Mouse (Mus musculus) A20 (cell line): ENCODE results near the gene Ddx18.

Source experiments
- DNase-seq: peaks from one replicate; pipeline ENCODE4 v3.0.0-alpha.2; 2011; ENCODE audit warnings: low read depth, low spot score

Gene Ddx18

GRCm38 (mm10) chr1:121567521-121568489 lies at the start of gene Ddx18:
Ddx18 (minus strand) TSS chr1:121567989.
- peak; percentile 97 for DNase-seq

GRCm38 (mm10) chr1:121608000-121608399 lies 40.2 kb upstream of the Ddx18 start:
- DNase-seq = no peak

GRCm38 (mm10) chr1:121605118-121605517 lies 37.3 kb upstream of the Ddx18 start:
- no peak for DNase-seq

DNA sequence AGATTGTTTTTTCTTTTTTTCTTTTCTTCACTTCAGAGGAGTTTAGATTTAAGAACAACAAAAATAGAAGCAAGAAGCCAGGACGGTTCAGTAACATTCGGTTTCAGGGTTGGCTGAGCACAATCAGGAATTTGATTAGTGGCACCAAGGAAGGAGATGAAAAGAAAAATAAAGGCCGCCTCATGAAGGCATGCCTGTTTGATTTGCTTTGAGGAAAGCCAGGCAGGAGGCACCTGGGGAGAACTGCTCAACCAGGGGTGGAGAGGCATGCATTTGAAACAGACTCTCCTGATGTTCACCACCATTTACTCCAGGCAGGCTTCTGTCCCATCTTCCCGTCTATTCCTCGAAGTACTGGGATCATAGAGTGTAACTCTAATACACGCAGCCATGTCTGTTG lies 34.1 kb upstream of the Ddx18 start:
- no peak for DNase-seq

DNA sequence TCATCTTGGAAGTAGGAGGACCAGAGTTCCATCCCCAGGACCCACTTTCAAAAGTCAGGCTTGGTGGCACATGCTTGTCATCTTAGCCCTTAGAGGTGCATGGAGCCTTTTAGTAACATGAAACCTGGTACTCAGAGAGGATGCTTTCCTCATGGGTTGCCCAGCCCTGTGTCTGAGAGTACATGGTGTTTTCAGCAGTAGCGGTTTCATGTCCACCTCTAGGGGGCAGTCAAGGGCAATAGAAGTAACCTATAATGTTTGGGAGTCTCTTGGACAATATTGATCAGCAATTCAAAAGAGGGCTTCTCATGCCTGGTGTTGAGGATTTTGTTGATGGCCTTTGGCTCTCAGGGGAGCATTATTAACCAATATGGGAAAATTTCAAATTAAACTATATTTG lies 33.3 kb upstream of the Ddx18 start:
- peak; percentile 59 for DNase-seq

- DNase-seq = no peak
These were observed 30.6 kb upstream of the Ddx18 start for GRCm38 (mm10) chr1:121598421-121598820.

DNA sequence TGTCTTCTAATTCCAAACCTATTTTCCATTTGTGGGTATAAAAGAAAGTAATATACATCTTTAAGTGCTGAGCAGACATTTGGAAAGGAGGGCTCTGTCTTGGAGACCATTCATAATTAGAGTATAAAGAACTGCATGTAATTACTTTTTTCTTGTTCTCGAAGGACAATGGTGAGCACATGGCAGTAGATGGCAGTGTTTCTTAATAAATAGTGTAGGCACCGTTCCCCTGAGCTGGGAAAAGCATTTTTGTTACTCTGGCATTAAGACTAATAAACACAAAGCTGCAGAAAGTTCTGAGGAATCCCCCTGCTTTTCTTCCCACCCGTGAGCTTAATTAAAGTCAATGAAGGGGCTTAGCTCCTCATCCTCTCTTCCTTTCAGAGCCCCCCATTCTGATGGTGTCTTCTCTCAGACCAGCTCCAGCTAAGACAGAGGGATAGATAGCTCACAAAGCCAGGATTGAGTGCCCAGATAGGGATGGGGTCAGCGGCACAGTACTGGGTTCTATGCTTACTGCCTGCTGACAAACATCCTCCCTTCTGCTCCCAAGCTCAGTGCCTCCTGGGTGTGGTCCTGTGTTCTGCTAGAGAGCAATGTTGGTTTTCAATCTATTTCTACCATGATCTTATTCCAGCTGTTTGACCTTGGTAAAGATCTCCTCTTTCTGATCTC lies 29.3 kb upstream of the Ddx18 start:
- DNase-seq = peak; percentile 14

DNA sequence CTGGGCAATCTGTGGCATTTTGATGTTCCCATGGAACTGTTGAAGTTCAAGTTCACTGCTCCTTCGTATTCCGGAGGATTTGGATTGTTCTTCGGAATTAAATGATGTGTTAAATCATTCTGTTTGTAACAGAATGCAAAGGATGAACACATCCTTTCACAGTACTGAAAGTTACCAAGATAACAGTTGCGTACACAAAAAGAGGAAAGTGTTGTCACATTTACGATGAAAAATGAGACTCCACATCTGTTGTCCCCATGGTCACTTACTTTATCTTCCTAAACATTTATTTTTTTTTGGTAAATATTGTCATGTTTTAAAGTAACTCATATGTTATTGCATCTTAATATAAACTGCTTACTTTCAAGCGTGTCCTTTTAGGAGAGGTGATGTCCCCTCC lies 17.0 kb upstream of the Ddx18 start:
- DNase-seq = no peak

DNA sequence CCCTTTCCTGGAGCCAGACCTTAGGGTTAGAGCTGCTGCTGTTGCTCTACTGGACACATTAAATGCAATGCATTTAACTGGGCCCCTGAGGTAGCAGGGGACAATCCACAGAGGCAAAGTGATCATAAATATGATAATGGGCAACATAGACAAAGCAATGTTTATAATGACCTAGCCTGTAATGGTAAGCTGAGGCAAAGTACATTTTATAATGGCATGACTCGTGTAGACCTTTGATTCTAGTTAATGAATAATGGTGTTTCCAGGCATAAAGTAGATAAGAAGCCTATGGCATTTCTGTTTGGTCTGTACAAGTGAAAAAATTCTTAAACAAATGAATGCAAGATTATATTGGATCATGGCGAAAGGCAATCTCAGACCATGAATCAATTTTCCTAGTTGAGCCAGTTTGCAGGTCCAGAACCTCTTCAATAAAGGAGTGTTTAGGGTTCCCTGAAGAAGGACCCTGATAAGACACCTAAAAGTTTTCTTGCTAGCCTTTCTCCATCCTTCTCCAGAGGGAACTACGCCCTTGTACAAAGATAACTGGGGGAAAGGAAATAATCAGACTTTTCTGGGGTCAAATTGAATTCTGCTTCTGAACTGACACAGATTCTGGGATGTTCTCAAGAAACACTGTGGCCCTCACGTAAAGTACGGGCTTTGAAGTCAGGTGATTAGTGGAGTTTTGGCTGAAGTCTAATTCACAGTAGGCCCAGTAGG lies 13.5 kb upstream of the Ddx18 start:
- no peak for DNase-seq

DNA sequence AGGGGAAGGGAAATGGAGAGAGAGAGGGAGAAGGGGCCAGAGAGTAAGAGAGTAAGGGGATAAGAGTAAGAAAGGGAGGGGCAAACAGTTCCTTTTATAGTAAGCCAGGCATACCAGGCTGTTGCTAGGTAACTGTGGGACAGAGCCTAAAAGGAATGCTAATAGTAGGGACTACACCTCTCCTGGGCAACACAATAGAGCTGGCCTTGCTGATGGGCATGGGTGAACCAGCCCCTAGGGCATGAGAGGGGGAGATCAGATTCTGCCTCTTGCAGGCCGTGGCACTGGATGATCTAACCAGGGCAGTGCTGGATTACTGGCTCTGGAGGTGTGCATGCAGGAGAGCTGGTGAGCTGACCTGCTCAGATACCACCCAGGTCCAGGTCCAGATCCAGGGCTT lies 9.7 kb upstream of the Ddx18 start:
- DNase-seq = no peak

GRCm38 (mm10) chr1:121570522-121570921 lies 2.7 kb upstream of the Ddx18 start:
- no peak for DNase-seq

DNA sequence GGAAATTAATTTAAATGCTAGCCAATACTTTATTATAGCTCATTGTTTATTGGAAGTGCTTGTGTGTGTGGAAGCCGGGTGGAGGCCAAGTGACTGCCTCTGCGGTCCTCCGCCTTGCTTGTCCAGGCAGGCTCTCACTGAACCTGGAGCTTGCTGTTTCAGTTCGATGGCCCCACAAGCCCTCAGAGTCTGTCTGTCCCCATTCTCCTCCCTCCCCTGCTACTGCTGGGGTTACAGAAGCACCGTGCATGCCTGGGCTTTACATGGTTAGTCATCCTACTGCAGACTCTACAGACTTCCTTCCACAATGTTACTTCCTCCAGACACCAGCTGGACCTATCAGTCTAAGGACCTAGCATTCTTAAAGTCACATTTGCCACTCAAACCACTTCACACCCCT lies 9.9 kb downstream of the Ddx18 start:
- DNase-seq = no peak

DNA sequence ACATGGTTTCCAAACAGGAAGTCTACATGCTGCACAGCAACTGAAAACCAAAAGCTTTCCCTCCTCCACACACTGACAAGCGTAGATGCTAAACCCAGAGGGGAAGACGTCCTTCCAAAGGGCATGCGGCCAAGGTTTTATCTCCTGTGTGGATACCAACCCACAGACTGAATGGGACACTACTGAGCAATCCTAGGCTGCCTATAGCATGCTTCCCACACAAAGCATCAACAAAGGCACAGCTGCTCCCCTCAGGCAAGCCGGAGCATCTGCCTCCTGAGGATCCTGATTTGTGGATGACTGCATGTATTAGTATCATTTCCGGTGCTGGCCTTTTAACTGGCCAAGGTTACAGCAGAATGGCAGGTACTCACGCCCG lies 16.3 kb downstream of the Ddx18 start:
- no peak for DNase-seq

GRCm38 (mm10) chr1:121550801-121551456 lies 16.9 kb downstream of the Ddx18 start:
- no peak for DNase-seq

DNA sequence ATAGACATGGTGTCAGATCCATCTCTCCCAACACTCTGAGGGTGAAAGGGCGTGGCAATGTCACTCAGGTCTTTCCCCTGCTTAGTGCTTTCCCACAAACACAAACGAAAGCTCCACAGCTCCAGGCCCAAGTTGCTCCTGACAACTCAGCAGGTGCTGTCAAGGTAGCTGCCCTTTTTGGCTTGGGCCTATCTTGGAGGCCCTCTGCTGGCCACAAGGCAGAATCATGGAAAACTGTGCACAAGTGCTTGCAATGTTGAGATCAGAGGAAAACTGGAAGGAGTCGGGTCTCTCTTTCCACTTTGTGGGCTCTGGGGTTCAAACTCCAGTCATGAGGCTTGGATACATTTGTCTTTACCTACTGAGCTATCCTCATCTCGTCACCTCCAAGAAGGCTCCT lies 18.3 kb downstream of the Ddx18 start:
- DNase-seq = peak; percentile 32

DNA sequence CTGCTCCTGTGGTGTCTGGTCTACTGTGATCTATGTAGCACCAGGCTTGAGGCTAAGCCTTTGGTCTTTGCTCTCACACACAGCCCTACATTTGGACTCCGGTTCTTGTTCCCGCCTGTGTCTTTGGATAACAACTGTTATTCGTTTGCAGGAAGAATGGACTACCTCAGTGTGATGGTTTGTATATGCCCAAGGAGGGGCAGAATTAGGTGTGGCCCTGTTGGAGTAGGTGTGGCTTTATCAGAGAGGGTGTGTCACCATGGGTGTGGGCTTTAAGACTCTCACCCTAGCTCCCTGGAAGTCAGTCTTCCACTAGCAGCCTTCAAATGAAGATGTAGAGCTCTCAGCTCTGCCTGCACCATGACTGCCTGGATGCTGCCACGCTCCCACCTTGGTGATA lies 19.1 kb downstream of the Ddx18 start:
- DNase-seq = no peak

DNA sequence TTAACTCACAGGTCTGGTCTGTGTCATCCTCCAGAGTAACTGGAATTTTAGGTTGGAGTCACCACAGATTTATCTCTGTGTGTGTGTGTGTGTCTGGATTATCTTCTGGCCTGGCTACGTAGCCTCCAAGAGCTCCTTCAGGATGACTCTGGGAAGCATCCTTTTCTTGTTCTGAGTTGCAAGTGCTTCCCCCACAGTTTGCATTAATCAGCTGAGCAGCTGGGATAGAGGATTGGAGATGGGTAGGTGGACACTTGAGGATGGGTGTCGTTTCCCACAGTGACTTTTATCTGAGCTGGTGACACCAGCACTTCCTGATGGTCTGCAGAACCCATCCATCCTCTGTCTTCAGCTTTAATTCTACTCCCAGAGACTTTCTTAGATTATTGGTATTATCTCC lies 20.9 kb downstream of the Ddx18 start:
- no peak for DNase-seq

DNA sequence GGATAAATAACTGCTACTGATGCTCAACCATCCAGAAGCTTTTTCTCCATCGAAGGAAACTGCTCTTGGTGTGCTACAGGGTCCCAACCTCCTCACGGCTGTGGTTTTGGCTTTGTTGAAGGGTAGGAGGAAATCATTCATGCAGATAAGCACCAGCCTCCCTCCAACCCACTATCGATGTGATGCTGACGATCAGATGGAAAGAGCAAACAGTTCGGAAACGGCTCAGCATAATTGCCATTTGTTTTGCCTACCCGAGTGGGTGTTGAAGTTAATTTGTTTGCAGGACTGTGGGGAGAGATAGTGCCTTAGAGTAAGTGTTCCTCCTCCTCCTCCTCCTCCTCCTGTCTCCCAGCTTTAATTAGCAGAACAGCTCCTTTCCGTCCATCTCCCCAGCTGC lies 27.4 kb downstream of the Ddx18 start:
- DNase-seq = no peak

GRCm38 (mm10) chr1:121531439-121531838 lies 36.4 kb downstream of the Ddx18 start:
- DNase-seq = no peak

DNA sequence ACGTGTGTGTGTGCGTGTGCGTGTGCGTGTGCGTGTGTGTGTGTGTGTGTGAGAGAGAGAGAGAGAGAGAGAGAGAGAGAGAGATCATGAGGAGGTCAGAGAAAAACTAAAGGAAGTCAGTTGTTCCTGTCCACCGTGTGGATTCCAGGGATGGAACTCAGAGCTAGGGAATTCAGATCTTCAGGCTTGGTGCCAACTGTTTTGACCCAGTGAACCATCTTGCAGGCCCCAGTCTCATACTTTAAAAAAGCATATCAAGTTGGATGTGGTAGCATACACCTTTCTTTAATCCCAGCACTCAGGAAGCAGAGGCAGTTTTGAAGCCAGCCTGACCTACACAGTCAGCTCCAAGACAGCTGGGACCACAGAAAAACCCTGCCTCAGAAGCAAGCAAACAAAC lies 38.5 kb downstream of the Ddx18 start:
- no peak for DNase-seq

GRCm38 (mm10) chr1:121528399-121528720 lies 39.4 kb downstream of the Ddx18 start, which contains the start of gene Htr5b:
Htr5b (minus strand) TSS chr1:121528465.
- DNase-seq = no peak
